Mouse (Mus musculus) neural tube, embryonic 15.5 days (tissue): ENCODE measurements at regions not wholly inside any gene's neighbourhood (a gene's known extent, or its start where the extent isn't known, plus 50 kb on each side); places are given as distances from the start of the nearest gene placed in this dataset.

ENCODE experiments used
- ATAC-seq: fragments of 200-750 bp; cut with Nextera tagmentation; 2 replicates; pipeline ENCODE4 v1.8.0; 2017; ENCODE audit warnings: mild to moderate bottlenecking, moderate TSS enrichment, moderate library complexity; ENCODE audit not compliant: low FRiP score
- H3K27ac ChIP-seq: fragments of 300-500 bp; sonication (generic); replicated peaks from 2 replicates; pipeline ENCODE4 v1.5.1; 2015; ENCODE audit warnings: mild to moderate bottlenecking, inconsistent platforms
- H3K27me3 ChIP-seq: fragments of 300-500 bp; sonication (generic); replicated peaks from 2 replicates; pipeline ENCODE4 v1.6.1; 2015; ENCODE audit warnings: inconsistent platforms
- H3K36me3 ChIP-seq: fragments of 300-500 bp; sonication (generic); 2 replicates; pipeline ENCODE4 v1.6.1; 2015; ENCODE audit warnings: inconsistent platforms
- H3K4me1 ChIP-seq: fragments of 300-500 bp; sonication (generic); 2 replicates; pipeline ENCODE4 v1.6.1; 2015; ENCODE audit warnings: inconsistent platforms
- H3K4me2 ChIP-seq: fragments of 300-500 bp; sonication (generic); 2 replicates; pipeline ENCODE4 v1.6.1; 2015; ENCODE audit warnings: inconsistent platforms, mild to moderate bottlenecking, moderate library complexity
- H3K4me3 ChIP-seq: fragments of 300-500 bp; sonication (generic); replicated peaks from 2 replicates; pipeline ENCODE4 v1.5.1; 2015; ENCODE audit warnings: mild to moderate bottlenecking, inconsistent platforms
- H3K9ac ChIP-seq: fragments of 300-500 bp; sonication (generic); replicated peaks from 2 replicates; pipeline ENCODE4 v1.6.1; 2015; ENCODE audit warnings: mild to moderate bottlenecking, inconsistent platforms
- H3K9me3 ChIP-seq: fragments of 300-500 bp; sonication (generic); replicated peaks from 2 replicates; pipeline ENCODE4 v1.6.1; 2016; ENCODE audit warnings: inconsistent platforms
- WGBS: fragments of 180-500 bp; shearing (Covaris S2); methylation state at CpG from one replicate; pipeline ENCODE4 v1.1.7; 2015; ENCODE audit warnings: mixed read lengths; 5-methylcytosine and 5-hydroxymethylcytosine counted together

DNA sequence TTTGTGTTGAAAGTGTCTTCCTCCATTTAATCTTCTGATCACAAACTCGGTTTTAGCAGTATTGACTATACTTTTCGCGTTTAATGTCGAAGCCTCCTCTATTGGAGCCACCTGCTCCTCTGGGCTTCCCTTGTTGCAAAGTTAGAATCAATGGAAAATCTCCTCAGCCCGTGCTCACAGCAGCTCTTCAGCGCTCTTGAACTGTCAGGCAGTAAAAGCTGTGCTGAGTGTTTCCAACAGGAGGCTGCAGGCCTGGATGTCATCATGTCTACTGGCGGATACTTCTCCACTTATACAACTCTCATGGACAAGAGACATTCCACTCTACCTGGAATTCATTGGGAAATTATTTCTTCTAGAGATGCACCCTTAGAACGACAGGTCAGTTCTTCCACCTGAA lies 380.4 kb upstream of the Crim1 start:
- Histone ChIP-seq H3K4me1 (no peaks in the 10 kb centered on the region), H3K9ac (no peak overlapping the region), H3K4me2 (no peak overlapping the region), H3K9me3 (no peaks in the 10 kb centered on the region), H3K36me3 (no peaks in the 10 kb centered on the region), H3K4me3 (no peak overlapping the region), H3K27me3 (no peaks in the 10 kb centered on the region), H3K27ac (no peak overlapping the region)
- WGBS = 83% methylated on average over 8 of the region's 8 CpGs
- no peak for ATAC-seq

- Histone ChIP-seq H3K4me1 (no peaks in the 10 kb centered on the region), H3K27ac (no peak overlapping the region), H3K9ac (no peak overlapping the region), H3K4me2 (no peak overlapping the region), H3K4me3 (no peak overlapping the region), H3K27me3 (no peaks in the 10 kb centered on the region), H3K36me3 (no peaks in the 10 kb centered on the region), H3K9me3 (no peaks in the 10 kb centered on the region)
- ATAC-seq = peak; percentile 50; the same call in 1 of the 2 replicates
- WGBS = 68% methylated on average over 3 of the region's 3 CpGs
These were observed 356.1 kb upstream of the Crim1 start for GRCm38 (mm10) chr17:77843949-77844348.

DNA sequence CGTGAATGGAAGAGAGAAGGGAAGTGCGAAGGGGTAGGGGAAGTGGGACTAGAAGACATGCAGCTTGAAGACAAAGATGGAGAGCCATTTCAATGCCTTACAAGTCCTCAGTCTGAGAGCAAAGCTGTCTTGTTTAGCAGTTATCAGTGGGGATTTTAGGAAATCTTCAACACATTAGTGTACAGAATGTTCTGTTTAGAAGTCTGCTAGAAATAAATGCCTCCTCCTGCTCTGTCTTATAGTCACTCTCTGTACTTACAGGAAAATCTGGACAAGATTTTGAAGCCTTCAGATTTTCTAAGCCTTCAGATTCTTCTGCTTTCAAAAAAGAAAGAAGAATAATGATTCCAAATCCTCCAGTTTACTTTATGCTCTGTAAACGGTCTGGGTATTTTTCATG lies 325.6 kb upstream of the Crim1 start:
- ATAC-seq = no peak
- H3K4me1 ChIP-seq = no peaks in the 10 kb centered on the region
- no peak overlapping the region for H3K4me2 ChIP-seq
- H3K27ac ChIP-seq = no peak overlapping the region
- H3K9me3 ChIP-seq = no peaks in the 10 kb centered on the region
- no peaks in the 10 kb centered on the region for H3K36me3 ChIP-seq
- H3K4me3 ChIP-seq = no peak overlapping the region
- WGBS = 91% methylated on average over 3 of the region's 3 CpGs
- no peak overlapping the region for H3K9ac ChIP-seq
- no peaks in the 10 kb centered on the region for H3K27me3 ChIP-seq

DNA sequence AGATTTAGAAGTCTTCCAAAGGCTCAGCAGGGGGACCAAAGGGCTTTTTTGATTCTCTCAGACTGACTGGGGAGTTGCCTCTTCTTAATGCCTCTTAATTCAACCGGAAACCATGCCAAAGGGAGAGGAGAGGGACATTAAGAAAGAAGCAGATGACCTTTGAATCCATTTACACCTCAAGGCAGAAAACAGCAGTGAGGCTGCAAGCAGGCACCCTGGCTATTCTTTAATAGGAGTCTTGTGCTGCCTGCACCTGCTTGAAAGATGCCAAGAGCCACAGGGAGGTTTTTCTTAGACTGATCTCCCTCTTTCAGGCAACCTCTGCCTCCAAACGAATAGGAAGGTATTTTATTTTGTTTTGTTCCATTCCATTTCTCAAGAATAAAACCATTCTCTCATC lies 323.0 kb upstream of the Crim1 start:
- Histone ChIP-seq H3K4me2 (no peak overlapping the region), H3K4me3 (no peak overlapping the region), H3K27me3 (no peaks in the 10 kb centered on the region), H3K27ac (no peak overlapping the region), H3K9ac (no peak overlapping the region), H3K36me3 (no peaks in the 10 kb centered on the region), H3K4me1 (no peaks in the 10 kb centered on the region), H3K9me3 (no peaks in the 10 kb centered on the region)
- ATAC-seq = no peak
- 15% methylated on average over 2 of the region's 2 CpGs for WGBS

- WGBS = 39% methylated on average over 2 of the region's 2 CpGs
- Histone ChIP-seq H3K4me3 (no peak overlapping the region), H3K9me3 (no peaks in the 10 kb centered on the region), H3K36me3 (no peaks in the 10 kb centered on the region), H3K4me1 (no peaks in the 10 kb centered on the region), H3K4me2 (no peak overlapping the region), H3K27ac (no peak overlapping the region), H3K27me3 (no peaks in the 10 kb centered on the region), H3K9ac (no peak overlapping the region)
- no peak for ATAC-seq
These were observed 314.9 kb upstream of the Crim1 start for GRCm38 (mm10) chr17:77885150-77885549.

- Histone ChIP-seq H3K4me1 (no peaks in the 10 kb centered on the region), H3K4me2 (no peak overlapping the region), H3K9me3 (no peaks in the 10 kb centered on the region), H3K27ac (no peak overlapping the region), H3K9ac (no peak overlapping the region), H3K27me3 (no peaks in the 10 kb centered on the region), H3K36me3 (no peaks in the 10 kb centered on the region), H3K4me3 (no peak overlapping the region)
- no peak for ATAC-seq
- WGBS = 45% methylated on average over 2 of the region's 2 CpGs
These were observed 310.9 kb upstream of the Crim1 start for GRCm38 (mm10) chr17:77889147-77889546.

GRCm38 (mm10) chr17:77904412-77904811 lies 295.6 kb upstream of the Crim1 start:
- ATAC-seq = peak; percentile 38; the same call in 1 of the 2 replicates

DNA sequence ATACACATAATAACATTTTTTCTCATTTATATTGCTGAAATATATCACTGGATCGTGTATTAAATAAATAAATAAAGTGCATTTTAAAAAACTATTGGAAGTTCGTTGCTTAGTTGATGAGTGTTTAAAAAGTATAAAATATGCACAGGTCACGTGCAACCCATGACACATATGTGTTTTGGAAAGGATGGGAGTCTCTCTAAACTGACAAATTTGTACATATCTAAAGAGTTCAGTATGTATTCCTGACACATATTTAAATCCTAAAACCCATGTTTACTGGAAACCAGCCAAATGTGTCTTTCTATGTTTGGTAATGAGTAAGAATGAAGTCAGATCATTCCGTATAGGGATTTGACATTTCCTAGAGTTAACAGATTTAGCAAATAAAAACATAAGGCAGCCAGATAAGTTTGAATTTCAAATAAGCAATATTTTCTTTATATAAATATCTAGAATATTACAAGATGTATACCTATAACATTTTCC lies 286.0 kb upstream of the Crim1 start:
- Histone ChIP-seq H3K36me3 (no peaks in the 10 kb centered on the region), H3K4me2 (no peak overlapping the region), H3K27ac (no peak overlapping the region), H3K9ac (no peak overlapping the region), H3K9me3 (no peaks in the 10 kb centered on the region), H3K4me1 (no peaks in the 10 kb centered on the region), H3K27me3 (no peaks in the 10 kb centered on the region), H3K4me3 (no peak overlapping the region)
- ATAC-seq = no peak
- 92% methylated on average over 4 of the region's 4 CpGs for WGBS

More at GRCm38 (mm10) chr17:77904412-77904811, 295.6 kb upstream of the Crim1 start:
- Histone ChIP-seq H3K9ac (no peak overlapping the region), H3K36me3 (no peaks in the 10 kb centered on the region), H3K9me3 (no peaks in the 10 kb centered on the region), H3K4me2 (no peak overlapping the region), H3K4me1 (no peaks in the 10 kb centered on the region; the same call in 1 of the 2 replicates), H3K27me3 (no peaks in the 10 kb centered on the region), H3K4me3 (no peak overlapping the region), H3K27ac (no peak overlapping the region)
- 84% methylated on average over 3 of the region's 3 CpGs for WGBS

DNA sequence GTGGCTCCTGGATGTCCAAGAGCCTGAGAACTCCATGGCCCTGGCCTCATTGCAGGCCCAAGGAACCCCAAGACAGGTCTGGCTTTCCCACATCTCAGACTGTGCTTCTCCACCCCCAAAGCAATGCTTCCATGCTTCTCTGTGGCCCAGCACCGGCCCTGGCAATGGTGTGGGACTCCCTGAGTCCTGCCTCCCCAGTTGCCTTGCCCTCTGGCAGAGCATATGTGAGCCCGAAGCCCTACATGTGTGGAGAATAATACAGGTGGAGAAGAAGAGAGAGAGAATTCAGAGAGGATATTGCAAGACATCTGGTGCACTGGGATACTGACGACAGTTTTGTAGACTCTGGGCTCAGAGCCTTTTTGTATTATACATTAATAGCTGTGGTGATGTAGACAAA lies 269.8 kb upstream of the Crim1 start:
- Histone ChIP-seq H3K4me1 (0 out of 2 replicates have a peak, but pooled peaks cover 2% of the 10 kb centered on the region), H3K9ac (no peak overlapping the region), H3K9me3 (no peaks in the 10 kb centered on the region), H3K36me3 (no peaks in the 10 kb centered on the region), H3K27me3 (no peaks in the 10 kb centered on the region), H3K4me3 (no peak overlapping the region), H3K4me2 (no peak overlapping the region), H3K27ac (no peak overlapping the region)
- 60% methylated on average over 3 of the region's 3 CpGs for WGBS
- no peak for ATAC-seq

DNA sequence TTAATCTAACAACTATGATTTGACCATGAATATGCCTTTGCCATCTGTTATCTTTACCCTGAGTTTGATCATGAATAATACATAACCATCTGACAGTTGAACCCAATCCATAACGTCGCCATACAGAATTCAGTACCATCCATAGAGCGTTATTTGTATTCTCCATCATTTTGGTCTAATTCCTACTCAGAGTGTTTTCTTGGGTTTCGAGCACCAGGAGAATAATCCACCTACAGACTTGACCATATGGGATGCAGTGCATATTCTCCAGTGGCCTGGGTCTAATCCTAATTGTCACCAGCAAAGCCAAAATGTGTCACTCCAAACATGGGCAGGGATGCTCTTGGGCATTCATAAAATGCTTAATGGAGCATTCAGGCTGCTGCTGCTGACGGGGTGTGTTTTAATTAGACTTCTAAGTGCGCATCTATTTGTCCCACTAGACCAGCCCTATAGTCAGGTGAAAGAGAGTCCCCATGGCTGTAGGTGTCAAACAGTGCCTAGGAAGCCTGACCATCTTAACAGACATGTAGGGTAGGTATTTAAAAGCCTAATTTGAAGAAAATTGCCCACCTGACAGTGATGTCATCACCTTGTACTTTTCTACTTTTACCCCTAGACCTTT lies 269.0 kb upstream of the Crim1 start:
- H3K9me3 ChIP-seq = no peaks in the 10 kb centered on the region
- 35% methylated on average over 6 of the region's 6 CpGs for WGBS

DNA sequence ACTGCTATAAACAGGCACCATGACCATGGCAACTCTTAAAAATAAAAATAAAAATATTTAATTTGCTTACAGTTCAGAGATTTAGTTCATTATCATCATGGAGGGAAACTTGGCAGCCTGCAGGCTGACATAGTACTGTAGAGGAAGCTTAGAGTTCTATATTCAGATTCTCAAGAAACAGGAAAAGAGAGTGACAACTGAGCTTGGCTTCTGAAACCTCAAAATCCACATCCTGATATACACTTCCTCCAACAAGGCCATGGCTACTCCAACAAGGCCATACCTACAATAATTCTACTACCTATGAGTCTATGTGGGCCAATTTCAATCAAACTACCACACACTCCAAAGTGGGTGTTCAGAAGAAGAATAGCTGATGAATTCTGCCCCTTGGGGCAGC lies 266.9 kb upstream of the Crim1 start:
- Histone ChIP-seq H3K9me3 (no peaks in the 10 kb centered on the region), H3K4me2 (no peak overlapping the region), H3K27me3 (no peaks in the 10 kb centered on the region), H3K4me1 (0 out of 2 replicates have a peak, but pooled peaks cover 2% of the 10 kb centered on the region), H3K4me3 (no peak overlapping the region), H3K27ac (no peak overlapping the region), H3K9ac (no peak overlapping the region), H3K36me3 (no peaks in the 10 kb centered on the region)
- no peak for ATAC-seq

More for the DNA sequence above, 269.0 kb upstream of the Crim1 start:
- no peak; the same call in 1 of the 2 replicates for ATAC-seq
- no peak overlapping the region for H3K4me3 ChIP-seq
- H3K36me3 ChIP-seq = no peaks in the 10 kb centered on the region
- H3K27ac ChIP-seq = no peak overlapping the region
- H3K4me2 ChIP-seq = no peak overlapping the region
- no peak overlapping the region for H3K9ac ChIP-seq
- H3K27me3 ChIP-seq = no peaks in the 10 kb centered on the region
- 0 out of 2 replicates have a peak, but pooled peaks cover 2% of the 10 kb centered on the region for H3K4me1 ChIP-seq

DNA sequence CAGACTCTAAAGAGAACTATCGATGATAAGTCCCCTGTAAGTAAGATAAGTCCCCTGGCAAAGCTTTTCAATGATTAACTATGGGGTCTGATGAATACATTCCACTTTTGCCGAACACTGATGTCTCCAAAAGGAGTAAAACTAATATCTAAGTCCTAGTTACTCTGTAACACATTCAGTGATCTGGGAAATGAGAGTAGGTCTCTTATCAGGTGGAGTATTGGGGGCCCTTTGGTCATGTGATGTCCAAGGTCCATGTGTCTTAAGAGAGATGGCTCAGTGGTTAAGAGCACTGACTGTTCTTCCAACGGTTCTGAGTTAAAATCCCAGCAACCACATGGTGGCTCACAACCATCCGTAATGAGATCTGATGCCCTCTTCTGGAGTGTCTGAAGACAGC lies 242.0 kb upstream of the Crim1 start:
- Histone ChIP-seq H3K27me3 (no peaks in the 10 kb centered on the region), H3K9ac (no peak overlapping the region), H3K27ac (no peak overlapping the region), H3K4me3 (no peak overlapping the region), H3K36me3 (no peaks in the 10 kb centered on the region), H3K9me3 (no peaks in the 10 kb centered on the region), H3K4me2 (no peak overlapping the region), H3K4me1 (no peaks in the 10 kb centered on the region)
- no peak for ATAC-seq
- WGBS = 90% methylated on average over 4 of the region's 4 CpGs
